Mouse (Mus musculus): ENCODE data around the gene Gnpat. TPM values are rescaled to one million over a fixed set of nuclear protein-coding genes. Genes with fewer than 3 reads are reported as not detected.

Gnpat gene
- polyA plus RNA-seq, 1 experiment from 2014 or later, result 74.8 TPM

DNA sequence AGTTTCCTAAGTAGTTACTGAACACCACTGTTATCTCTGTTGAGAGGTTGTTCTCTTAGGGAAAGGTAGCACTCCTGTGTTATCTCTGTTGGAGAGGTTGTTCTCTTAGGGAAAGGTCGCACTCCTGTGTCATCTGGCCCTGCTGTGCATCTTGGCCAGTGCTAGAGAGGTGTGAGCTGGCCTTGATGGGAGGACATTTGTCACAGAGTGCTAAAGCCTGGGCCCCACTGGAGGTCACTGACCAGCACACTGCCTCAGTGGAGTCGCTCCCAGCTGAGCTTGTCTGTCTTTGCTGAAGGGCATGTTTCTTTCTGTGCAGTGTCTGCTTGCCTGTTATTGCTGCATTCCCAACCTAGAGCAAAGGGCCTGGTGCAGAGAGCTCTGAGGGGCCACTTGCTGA lies 4.3 kb downstream of the Gnpat start:
- Histone ChIP-seq H3K36me3 (ENCODE audit: insufficient read depth, low read length) (peaks cover 12% of the 10 kb centered on the region; the same call in 1 of the 2 replicates), H3K27ac (no peak overlapping the region), H3K4me1 (replicated peaks; ENCODE audit: insufficient read depth, low read length) (peaks cover 11% of the 10 kb centered on the region; the same call in 1 of the 2 replicates), H3K9me3 (replicated peaks; ENCODE audit: low read length) (no peaks in the 10 kb centered on the region), H3K27me3 (ENCODE audit: insufficient read depth, low read length) (no peaks in the 10 kb centered on the region), H3K4me3 (replicated peaks; ENCODE audit: low read depth, low read length) (no peak overlapping the region), H3K4me2 (ENCODE audit: low read length) (no peak overlapping the region), H3K9ac (ENCODE audit: low read depth, low read length) (no peak overlapping the region)
- WGBS, result 36% methylated on average over 2 of the region's 2 CpGs
- DNase-seq (ENCODE audit: low spot score) (no peak), ATAC-seq (replicated peaks; ENCODE audit: low FRiP score, low read depth) (no peak)
- no peak for TF ChIP-seq CTCF (IDR thresholded peaks at IDR 0.05; ENCODE audit: low read depth)

DNA sequence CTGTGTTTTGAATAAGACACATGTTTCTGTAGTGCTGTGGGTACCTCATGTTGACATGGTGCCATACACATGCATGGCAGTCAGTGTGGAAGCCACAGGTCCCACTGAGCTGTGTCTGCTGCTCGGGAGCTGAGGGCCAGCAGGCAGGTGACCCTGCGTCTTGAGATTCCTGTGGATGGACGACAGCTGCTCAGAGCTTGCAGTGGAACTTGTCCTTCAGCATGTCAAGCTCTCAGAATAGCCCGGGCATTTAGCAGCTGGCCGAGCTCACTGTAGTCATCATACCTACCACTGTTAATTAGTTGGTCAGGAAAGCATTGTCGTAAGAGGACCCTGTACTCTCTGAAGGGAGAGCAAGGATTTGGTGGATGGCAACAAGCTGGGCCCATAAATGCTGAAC lies 6.9 kb downstream of the Gnpat start:
- no peak overlapping the region for H3K9ac ChIP-seq (ENCODE audit: low read depth, low read length)
- no peak overlapping the region for H3K4me2 ChIP-seq (ENCODE audit: low read length)
- H3K36me3 ChIP-seq (ENCODE audit: insufficient read depth, low read length), result peaks cover 31% of the 10 kb centered on the region
- DNase-seq (ENCODE audit: low spot score) (no peak), ATAC-seq (replicated peaks; ENCODE audit: low FRiP score, low read depth) (no peak)
- no peaks in the 10 kb centered on the region; the same call in 1 of the 2 replicates for H3K4me1 ChIP-seq (replicated peaks; ENCODE audit: insufficient read depth, low read length)
- H3K27me3 ChIP-seq (ENCODE audit: insufficient read depth, low read length), result no peaks in the 10 kb centered on the region
- TF ChIP-seq CTCF (IDR thresholded peaks at IDR 0.05; ENCODE audit: low read depth), result no peak
- WGBS, result 45% methylated on average over 6 of the region's 6 CpGs
- no peak overlapping the region for H3K4me3 ChIP-seq (replicated peaks; ENCODE audit: low read depth, low read length)
- H3K9me3 ChIP-seq (replicated peaks; ENCODE audit: low read length), result no peaks in the 10 kb centered on the region
- H3K27ac ChIP-seq, result no peak overlapping the region

DNA sequence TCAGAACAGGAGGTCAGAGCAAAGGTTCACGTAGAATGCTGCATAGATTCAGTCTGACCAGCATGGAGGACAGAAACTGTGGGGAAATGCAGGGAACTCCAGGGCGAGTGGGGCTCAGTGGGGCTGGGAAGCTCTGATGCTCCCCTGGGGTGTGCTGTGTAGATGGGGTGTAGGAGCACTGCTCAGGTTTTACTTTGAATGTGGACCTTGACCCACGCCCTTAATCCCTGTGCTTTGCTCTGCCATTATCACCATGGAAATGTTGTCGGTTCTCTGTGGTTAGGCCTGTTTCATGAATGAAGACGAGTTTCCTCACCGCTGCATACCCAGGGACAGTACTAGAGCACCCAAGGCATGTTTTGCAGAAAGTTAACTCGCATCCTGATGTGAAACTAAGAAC lies 8.6 kb downstream of the Gnpat start:
- no peak overlapping the region for H3K27ac ChIP-seq
- no peak overlapping the region for H3K4me2 ChIP-seq (ENCODE audit: low read length)
- WGBS, result 96% methylated on average over 7 of the region's 7 CpGs
- no peak overlapping the region for H3K4me3 ChIP-seq (replicated peaks; ENCODE audit: low read depth, low read length)
- H3K27me3 ChIP-seq (ENCODE audit: insufficient read depth, low read length), result no peaks in the 10 kb centered on the region
- no peak for ATAC-seq (replicated peaks; ENCODE audit: low FRiP score, low read depth)
- peaks cover 41% of the 10 kb centered on the region for H3K36me3 ChIP-seq (ENCODE audit: insufficient read depth, low read length)
- H3K9ac ChIP-seq (ENCODE audit: low read depth, low read length), result no peak overlapping the region
- no peaks in the 10 kb centered on the region for H3K9me3 ChIP-seq (replicated peaks; ENCODE audit: low read length)
- DNase-seq (ENCODE audit: low spot score), result no peak
- no peak for TF ChIP-seq CTCF (IDR thresholded peaks at IDR 0.05; ENCODE audit: low read depth)
- no peaks in the 10 kb centered on the region for H3K4me1 ChIP-seq (replicated peaks; ENCODE audit: insufficient read depth, low read length)

DNA sequence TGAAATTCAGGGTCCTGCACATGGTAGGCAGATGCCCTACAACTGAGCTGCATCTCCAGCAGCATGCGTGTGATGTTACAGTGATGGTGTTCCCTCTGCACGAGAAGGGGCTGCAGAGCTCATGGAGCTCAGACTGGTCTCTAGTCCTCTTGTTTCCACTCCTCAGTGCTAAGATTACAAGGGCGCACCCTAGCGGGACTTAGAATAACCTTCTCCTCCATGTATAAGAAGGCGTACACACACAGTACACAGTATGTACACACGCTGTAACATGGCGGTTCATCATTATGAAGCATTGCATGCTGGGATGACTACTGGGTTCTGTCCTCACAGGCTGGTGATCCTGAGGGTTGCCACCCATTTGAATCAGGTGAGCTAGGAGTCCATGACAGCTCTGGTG lies 9.2 kb downstream of the Gnpat start:
- no peaks in the 10 kb centered on the region for H3K27me3 ChIP-seq (ENCODE audit: insufficient read depth, low read length)
- no peak overlapping the region for H3K27ac ChIP-seq
- H3K4me3 ChIP-seq (replicated peaks; ENCODE audit: low read depth, low read length), result no peak overlapping the region
- DNase-seq (ENCODE audit: low spot score) (no peak), ATAC-seq (replicated peaks; ENCODE audit: low FRiP score, low read depth) (no peak)
- WGBS, result 93% methylated on average over 7 of the region's 7 CpGs
- H3K9me3 ChIP-seq (replicated peaks; ENCODE audit: low read length), result no peaks in the 10 kb centered on the region
- no peaks in the 10 kb centered on the region for H3K4me1 ChIP-seq (replicated peaks; ENCODE audit: insufficient read depth, low read length)
- no peak overlapping the region for H3K9ac ChIP-seq (ENCODE audit: low read depth, low read length)
- H3K36me3 ChIP-seq (ENCODE audit: insufficient read depth, low read length), result peaks cover 47% of the 10 kb centered on the region
- no peak overlapping the region for H3K4me2 ChIP-seq (ENCODE audit: low read length)
- TF ChIP-seq CTCF (IDR thresholded peaks at IDR 0.05; ENCODE audit: low read depth), result no peak

DNA sequence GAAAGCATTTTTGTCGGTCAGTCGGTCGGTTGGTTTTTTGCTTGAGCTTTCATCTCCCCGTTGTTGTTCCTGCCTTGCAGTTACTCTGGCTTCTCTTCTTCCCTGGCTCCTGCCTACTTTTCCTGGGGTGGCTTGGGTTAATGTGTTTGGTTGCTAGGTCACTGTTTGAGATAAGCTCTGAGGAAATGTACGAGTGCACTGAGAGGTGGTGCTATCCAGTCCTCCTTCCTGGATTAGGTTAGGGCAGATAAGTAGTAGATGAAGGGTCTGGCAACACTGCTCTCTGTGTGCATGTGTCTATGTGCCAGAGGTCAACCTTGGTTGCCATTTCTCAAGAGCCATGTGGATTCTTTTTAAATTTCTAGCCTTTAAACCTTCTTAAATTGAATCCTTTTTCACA lies 9.9 kb downstream of the Gnpat start:
- H3K9ac ChIP-seq (ENCODE audit: low read depth, low read length), result no peak overlapping the region
- no peaks in the 10 kb centered on the region for H3K27me3 ChIP-seq (ENCODE audit: insufficient read depth, low read length)
- no peak overlapping the region for H3K4me2 ChIP-seq (ENCODE audit: low read length)
- WGBS, result 87% methylated on average over 5 of the region's 5 CpGs
- H3K4me3 ChIP-seq (replicated peaks; ENCODE audit: low read depth, low read length), result no peak overlapping the region
- no peaks in the 10 kb centered on the region for H3K9me3 ChIP-seq (replicated peaks; ENCODE audit: low read length)
- no peak overlapping the region for H3K27ac ChIP-seq
- peaks cover 50% of the 10 kb centered on the region for H3K36me3 ChIP-seq (ENCODE audit: insufficient read depth, low read length)
- TF ChIP-seq CTCF (IDR thresholded peaks at IDR 0.05; ENCODE audit: low read depth), result no peak
- DNase-seq (ENCODE audit: low spot score) (no peak), ATAC-seq (replicated peaks; ENCODE audit: low FRiP score, low read depth) (no peak)
- H3K4me1 ChIP-seq (replicated peaks; ENCODE audit: insufficient read depth, low read length), result no peaks in the 10 kb centered on the region

DNA sequence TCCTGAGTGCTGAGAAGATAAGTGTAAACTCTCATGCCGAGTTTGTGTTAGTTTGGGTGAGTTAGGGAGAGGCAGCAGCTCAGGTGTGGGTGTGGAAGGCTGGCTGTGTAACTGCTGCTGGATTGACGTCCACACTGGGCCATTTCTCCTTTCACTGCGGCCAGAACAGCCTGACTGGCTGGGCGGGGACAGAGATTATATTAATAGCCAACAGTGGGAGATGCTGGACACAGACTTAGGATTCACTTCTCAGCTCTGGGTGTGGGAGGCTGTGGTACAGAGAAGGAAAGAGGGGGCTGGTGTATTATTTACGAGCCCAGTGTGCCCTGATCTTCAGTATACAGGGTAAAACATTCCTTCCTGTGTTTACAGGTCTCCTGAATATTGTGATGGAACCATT lies 15.3 kb downstream of the Gnpat start:
- Histone ChIP-seq H3K4me1 (replicated peaks; ENCODE audit: insufficient read depth, low read length) (no peaks in the 10 kb centered on the region), H3K9ac (ENCODE audit: low read depth, low read length) (no peak overlapping the region), H3K4me3 (replicated peaks; ENCODE audit: low read depth, low read length) (no peak overlapping the region), H3K36me3 (ENCODE audit: insufficient read depth, low read length) (peaks cover 77% of the 10 kb centered on the region), H3K9me3 (replicated peaks; ENCODE audit: low read length) (no peaks in the 10 kb centered on the region), H3K27ac (no peak overlapping the region), H3K27me3 (ENCODE audit: insufficient read depth, low read length) (no peaks in the 10 kb centered on the region), H3K4me2 (ENCODE audit: low read length) (no peak overlapping the region)
- DNase-seq (ENCODE audit: low spot score) (no peak), ATAC-seq (replicated peaks; ENCODE audit: low FRiP score, low read depth) (no peak)
- 80% methylated on average over 5 of the region's 5 CpGs for WGBS
- TF ChIP-seq CTCF (IDR thresholded peaks at IDR 0.05; ENCODE audit: low read depth), result no peak

DNA sequence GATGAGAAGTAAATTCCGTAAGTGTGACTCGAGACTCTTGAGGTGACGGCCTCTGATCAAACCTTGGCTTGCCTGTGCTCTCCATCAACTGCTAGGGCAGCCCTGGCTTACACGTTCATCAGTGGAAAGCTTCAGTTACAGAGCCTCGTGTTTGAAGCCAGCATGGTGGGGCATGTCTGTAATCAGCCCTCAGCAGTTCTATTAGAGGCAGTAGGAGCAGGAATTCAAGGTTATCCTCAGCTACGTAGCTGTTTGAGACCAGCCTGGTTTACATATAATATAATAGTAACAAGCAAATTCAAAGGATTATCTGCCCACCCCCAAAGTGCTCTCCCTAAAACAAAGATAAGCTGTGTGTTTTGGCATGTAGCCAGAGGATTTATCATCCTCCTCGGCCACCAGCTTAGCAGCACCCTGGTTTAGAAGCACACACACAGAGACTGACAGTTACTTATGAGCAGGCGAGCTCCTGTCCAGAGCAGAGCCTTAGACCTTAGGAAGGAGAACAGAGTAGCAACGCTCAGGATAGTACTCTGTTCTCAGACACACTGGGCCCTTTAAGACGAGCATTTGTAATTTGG lies 16.2 kb downstream of the Gnpat start:
- Histone ChIP-seq H3K9me3 (replicated peaks; ENCODE audit: low read length) (no peaks in the 10 kb centered on the region), H3K4me2 (ENCODE audit: low read length) (no peak overlapping the region), H3K4me3 (replicated peaks; ENCODE audit: low read depth, low read length) (no peak overlapping the region), H3K27me3 (ENCODE audit: insufficient read depth, low read length) (no peaks in the 10 kb centered on the region), H3K4me1 (replicated peaks; ENCODE audit: insufficient read depth, low read length) (no peaks in the 10 kb centered on the region), H3K36me3 (ENCODE audit: insufficient read depth, low read length) (peaks cover 83% of the 10 kb centered on the region), H3K9ac (ENCODE audit: low read depth, low read length) (no peak overlapping the region), H3K27ac (no peak overlapping the region)
- TF ChIP-seq CTCF (IDR thresholded peaks at IDR 0.05; ENCODE audit: low read depth), result no peak
- WGBS, result 80% methylated on average over 10 of the region's 10 CpGs
- no peak for ATAC-seq (replicated peaks; ENCODE audit: low FRiP score, low read depth)
- DNase-seq (ENCODE audit: low spot score), result no peak

Data from kidney, postnatal 0 days (tissue).